Mouse (Mus musculus) small intestine, adult 2 months (tissue): ENCODE measurements at regions not wholly inside any gene's neighbourhood (a gene's known extent, or its start where the extent isn't known, plus 50 kb on each side); places are given as distances from the start of the nearest gene placed in this dataset.

Source experiments
- H3K27ac ChIP-seq: fragments of 200-500 bp; 2 replicates; pipeline ENCODE4 v1.5.1; 2012; ENCODE audit warnings: low read depth, low read length, control low read depth, inconsistent platforms; ENCODE audit not compliant: insufficient read depth
- H3K27me3 ChIP-seq: fragments of 200-500 bp; 2 replicates; pipeline ENCODE4 v1.6.1; 2012; ENCODE audit warnings: mild to moderate bottlenecking, moderate library complexity, low read length, inconsistent platforms; ENCODE audit not compliant: control insufficient read depth, insufficient read depth
- H3K36me3 ChIP-seq: fragments of 200-500 bp; 2 replicates; pipeline ENCODE4 v1.6.1; 2012; ENCODE audit warnings: mild to moderate bottlenecking, low read length, control low read depth, inconsistent platforms; ENCODE audit not compliant: control insufficient read depth, insufficient read depth
- H3K4me1 ChIP-seq: fragments of 200-500 bp; 2 replicates; pipeline ENCODE4 v1.6.1; 2012; ENCODE audit warnings: low read length, inconsistent platforms, mixed read lengths; ENCODE audit not compliant: control insufficient read depth, insufficient read depth, insufficient read length
- H3K4me3 ChIP-seq: fragments of 200-500 bp; 2 replicates; pipeline ENCODE4 v1.5.1; 2012; ENCODE audit warnings: low read depth, mild to moderate bottlenecking, control low read depth, inconsistent platforms, low read length, moderate library complexity
- CTCF ChIP-seq: fragments of 200-500 bp; IDR thresholded peaks from 2 replicates; pipeline ENCODE4 v1.5.1; 2012; ENCODE audit warnings: low read depth, mild to moderate bottlenecking, control low read depth, inconsistent platforms, low read length, moderate library complexity, mixed read lengths; ENCODE audit not compliant: insufficient replicate concordance, insufficient read length; ENCODE audit errors: extremely low read depth
- POLR2A ChIP-seq: fragments of 200-500 bp; IDR thresholded peaks from 2 replicates; pipeline ENCODE4 v1.6.1; 2012; ENCODE audit warnings: low read depth, mild to moderate bottlenecking, control low read depth, inconsistent platforms, low read length, moderate library complexity
- WGBS: fragments of 180-500 bp; shearing (Covaris S2); methylation state at CpG from one replicate; pipeline ENCODE4 v1.1.7; 2018; 5-methylcytosine and 5-hydroxymethylcytosine counted together

DNA sequence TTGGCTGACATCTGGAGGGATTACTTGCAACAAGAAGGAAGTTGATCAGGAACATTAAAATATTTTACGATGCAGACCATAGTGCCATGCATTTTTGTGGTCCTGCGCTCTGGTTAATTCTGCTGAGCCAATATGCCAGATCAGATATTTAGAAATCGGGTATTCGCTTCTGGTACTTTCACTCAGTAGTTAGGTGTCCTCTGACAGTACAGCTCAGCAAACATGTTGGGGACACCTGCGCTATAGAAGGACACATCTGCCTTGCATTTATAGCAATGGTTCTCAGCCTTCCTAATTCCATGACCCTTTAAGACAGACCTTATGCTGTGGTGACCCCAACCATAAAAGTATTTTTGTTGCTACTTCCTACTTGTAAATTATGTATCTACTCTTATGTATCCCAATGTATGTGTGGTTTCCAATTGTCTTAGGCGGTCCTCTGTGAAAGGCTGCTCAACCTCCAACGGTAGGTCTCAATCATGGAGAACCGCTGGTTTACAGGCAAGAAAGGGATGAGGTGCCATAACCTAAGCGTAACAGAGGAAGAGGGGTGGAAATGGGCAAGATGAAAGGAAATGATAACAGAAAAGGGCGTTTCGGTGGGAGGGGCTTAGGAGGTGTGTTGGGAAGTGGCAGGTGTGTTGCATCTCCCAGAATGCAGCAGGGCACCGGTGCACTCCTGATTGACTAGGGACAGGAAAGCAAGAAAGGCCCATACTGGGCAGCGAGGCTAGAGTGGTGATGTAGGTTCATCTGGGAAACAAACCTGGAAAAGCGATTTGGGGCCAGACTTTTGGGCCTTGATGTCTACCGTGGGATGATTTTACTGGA lies 92.3 kb upstream of the Cpm start:
- Histone ChIP-seq H3K36me3 (no peaks in the 10 kb centered on the region), H3K27ac (no peak overlapping the region), H3K27me3 (no peaks in the 10 kb centered on the region), H3K4me1 (no peaks in the 10 kb centered on the region), H3K4me3 (no peak overlapping the region)
- 95% methylated on average over 15 of the region's 15 CpGs for WGBS
- TF ChIP-seq CTCF: no peak
- no peak for TF ChIP-seq POLR2A

GRCm38 (mm10) chr10:117535843-117536242 lies 93.5 kb upstream of the Cpm start:
- TF ChIP-seq POLR2A: no peak
- TF ChIP-seq CTCF: no peak
- Histone ChIP-seq H3K4me1 (peaks cover 2% of the 10 kb centered on the region; the same call in 1 of the 2 replicates), H3K27me3 (no peaks in the 10 kb centered on the region), H3K27ac (no peak overlapping the region), H3K36me3 (no peaks in the 10 kb centered on the region), H3K4me3 (no peak overlapping the region)
- 90% methylated on average over 4 of the region's 4 CpGs for WGBS

DNA sequence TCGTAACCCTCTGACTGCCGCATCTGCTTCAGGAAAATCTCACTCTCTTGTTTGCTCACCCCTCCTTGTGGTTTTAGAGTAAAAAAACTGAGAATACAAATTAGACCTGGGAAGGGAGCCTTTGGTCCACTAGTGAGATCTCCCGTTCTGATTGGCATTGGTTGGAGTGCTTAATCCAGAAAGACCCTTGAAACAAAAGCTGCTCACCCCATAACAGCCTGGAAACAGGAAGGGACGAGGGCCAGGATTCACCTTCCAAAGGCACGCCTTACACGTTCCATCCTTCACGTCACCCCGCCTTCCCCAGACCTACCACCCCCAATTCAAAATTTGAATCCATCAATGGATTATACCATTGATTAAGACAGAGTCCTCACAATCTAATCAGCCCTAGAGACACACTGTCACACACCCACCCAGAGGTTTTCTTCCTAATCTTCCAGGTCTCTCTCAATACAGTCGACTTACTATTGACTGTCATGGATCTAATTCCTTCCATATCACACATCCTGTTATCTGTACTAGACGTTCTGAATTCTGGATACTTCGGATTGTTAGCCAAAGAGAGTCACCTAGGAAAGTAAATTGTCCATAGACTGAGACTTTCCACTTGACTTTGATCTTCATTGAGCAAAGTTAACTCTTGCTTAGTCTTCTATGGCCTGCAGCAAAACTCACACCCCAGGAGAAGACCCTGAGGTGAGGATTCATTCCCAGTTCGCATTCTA lies 94.1 kb upstream of the Cpm start:
- no peak overlapping the region for H3K27ac ChIP-seq
- H3K4me1 ChIP-seq: peaks cover 2% of the 10 kb centered on the region; the same call in 1 of the 2 replicates
- H3K27me3 ChIP-seq: no peaks in the 10 kb centered on the region
- no peaks in the 10 kb centered on the region for H3K36me3 ChIP-seq
- 82% methylated on average over 12 of the region's 12 CpGs for WGBS
- TF ChIP-seq CTCF (no peak), POLR2A (no peak)
- H3K4me3 ChIP-seq: no peak overlapping the region

GRCm38 (mm10) chr10:117534478-117534877 lies 94.8 kb upstream of the Cpm start:
- no peaks in the 10 kb centered on the region for H3K36me3 ChIP-seq
- H3K4me3 ChIP-seq: no peak overlapping the region
- WGBS: 86% methylated on average over 4 of the region's 4 CpGs
- H3K27ac ChIP-seq: no peak overlapping the region
- no peaks in the 10 kb centered on the region for H3K27me3 ChIP-seq
- H3K4me1 ChIP-seq: peaks cover 2% of the 10 kb centered on the region; the same call in 1 of the 2 replicates
- TF ChIP-seq CTCF: no peak
- TF ChIP-seq POLR2A: no peak

GRCm38 (mm10) chr10:117533541-117534386 lies 95.5 kb upstream of the Cpm start:
- 87% methylated on average over 8 of the region's 8 CpGs for WGBS
- Histone ChIP-seq H3K4me1 (peaks cover 2% of the 10 kb centered on the region; the same call in 1 of the 2 replicates), H3K36me3 (no peaks in the 10 kb centered on the region), H3K27me3 (no peaks in the 10 kb centered on the region), H3K4me3 (no peak overlapping the region), H3K27ac (no peak overlapping the region)
- TF ChIP-seq CTCF (no peak), POLR2A (no peak)

- WGBS: 95% methylated on average over 1 of the region's 1 CpGs
Measured at GRCm38 (mm10) chr10:117532750-117533540, 96.4 kb upstream of the Cpm start.

More at GRCm38 (mm10) chr10:117532750-117533540, 96.4 kb upstream of the Cpm start:
- Histone ChIP-seq H3K4me3 (no peak overlapping the region), H3K4me1 (peaks cover 2% of the 10 kb centered on the region; the same call in 1 of the 2 replicates), H3K27ac (no peak overlapping the region), H3K36me3 (no peaks in the 10 kb centered on the region), H3K27me3 (no peaks in the 10 kb centered on the region)
- no peak for TF ChIP-seq CTCF
- no peak for TF ChIP-seq POLR2A
